Mouse (Mus musculus) liver, embryonic 16.5 days (tissue): ENCODE data around the gene Fbxo48. TPM values are rescaled to one million over a fixed set of nuclear protein-coding genes. Genes with fewer than 3 reads are reported as not detected.

Experiments
- ATAC-seq: fragments of 200-750 bp; cut with Nextera tagmentation; 2 replicates; pipeline ENCODE4 v1.8.0; 2017; ENCODE audit warnings: low read depth, mild to moderate bottlenecking, moderate number of reproducible peaks, moderate library complexity
- H3K27ac ChIP-seq: fragments of 300-500 bp; sonication (generic); 2 replicates; pipeline ENCODE4 v1.5.1; 2014; ENCODE audit warnings: mild to moderate bottlenecking, low read length
- H3K27me3 ChIP-seq: fragments of 300-500 bp; sonication (generic); 2 replicates; pipeline ENCODE4 v1.6.1; 2014; ENCODE audit warnings: low read depth, low read length, mixed read lengths; ENCODE audit not compliant: control insufficient read depth, insufficient read depth
- H3K36me3 ChIP-seq: fragments of 300-500 bp; sonication (generic); 2 replicates; pipeline ENCODE4 v1.6.1; 2014; ENCODE audit warnings: mild to moderate bottlenecking; ENCODE audit not compliant: control insufficient read depth, insufficient read depth
- H3K4me1 ChIP-seq: fragments of 300-500 bp; sonication (generic); 2 replicates; pipeline ENCODE4 v1.6.1; 2014; ENCODE audit warnings: low read depth, low read length, mixed read lengths; ENCODE audit not compliant: control insufficient read depth
- H3K4me2 ChIP-seq: fragments of 300-500 bp; sonication (generic); 2 replicates; pipeline ENCODE4 v1.6.1; 2014; ENCODE audit warnings: low read depth, low read length, mixed read lengths
- H3K4me3 ChIP-seq: fragments of 300-500 bp; sonication (generic); 2 replicates; pipeline ENCODE4 v1.5.1; 2014; ENCODE audit warnings: low read depth, mild to moderate bottlenecking, low read length
- H3K9ac ChIP-seq: fragments of 300-500 bp; sonication (generic); 2 replicates; pipeline ENCODE4 v1.6.1; 2014; ENCODE audit warnings: low read depth, low read length
- H3K9me3 ChIP-seq: fragments of 300-500 bp; sonication (generic); replicated peaks from 2 replicates; pipeline ENCODE4 v1.6.1; 2016; ENCODE audit warnings: low read length; ENCODE audit not compliant: control insufficient read depth
- WGBS: fragments of 180-500 bp; shearing (Covaris S2); extraction: QIAGEN DNeasy Blood & Tissue Kit; methylation state at CpG from one replicate; pipeline ENCODE4 v1.1.7; 2014; ENCODE audit not compliant: insufficient replicate concordance; 5-methylcytosine and 5-hydroxymethylcytosine counted together
- polyA plus RNA-seq: library from polyadenylated mRNA; unstranded; fragments of >200 nt; fragmentation: Nextera tagmentation; extraction: Ambion mirVana; gene quantifications from 2 replicates; pipeline ENCODE4 v1.2.1, GENCODE M21; 2015

Gene Fbxo48
- polyA plus RNA-seq, 1 experiment from 2014 or later: 1.5 TPM

DNA sequence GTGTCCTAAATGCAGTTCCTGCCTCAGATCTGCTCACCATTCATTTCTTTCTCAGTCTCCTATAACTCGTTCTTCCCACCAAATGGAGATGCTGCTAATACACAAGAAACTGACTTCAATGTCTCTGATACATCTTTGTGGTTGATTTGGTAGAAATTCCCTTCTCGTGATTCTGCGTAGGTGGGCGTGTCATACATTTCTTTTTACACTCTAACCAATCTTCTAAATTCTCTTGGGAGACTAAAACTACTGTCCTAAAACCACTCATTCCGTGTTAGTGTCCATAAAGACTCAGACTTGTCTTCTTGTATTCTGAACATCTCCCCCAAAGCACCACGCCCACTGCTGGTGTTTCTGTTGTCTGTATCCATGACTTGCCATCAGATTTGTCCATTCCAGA, 5.9 kb downstream of the Fbxo48 start:
- Histone ChIP-seq H3K9ac (no peak overlapping the region), H3K4me2 (no peak overlapping the region), H3K36me3 (no peaks in the 10 kb centered on the region; the same call in 1 of the 2 replicates), H3K9me3 (no peaks in the 10 kb centered on the region), H3K4me3 (no peak overlapping the region), H3K27ac (peak overlapping the region; percentile 27; the same call in 1 of the 2 replicates), H3K4me1 (peaks cover 9% of the 10 kb centered on the region), H3K27me3 (no peaks in the 10 kb centered on the region)
- no peak for ATAC-seq
- 73% methylated on average over 6 of the region's 6 CpGs for WGBS

DNA sequence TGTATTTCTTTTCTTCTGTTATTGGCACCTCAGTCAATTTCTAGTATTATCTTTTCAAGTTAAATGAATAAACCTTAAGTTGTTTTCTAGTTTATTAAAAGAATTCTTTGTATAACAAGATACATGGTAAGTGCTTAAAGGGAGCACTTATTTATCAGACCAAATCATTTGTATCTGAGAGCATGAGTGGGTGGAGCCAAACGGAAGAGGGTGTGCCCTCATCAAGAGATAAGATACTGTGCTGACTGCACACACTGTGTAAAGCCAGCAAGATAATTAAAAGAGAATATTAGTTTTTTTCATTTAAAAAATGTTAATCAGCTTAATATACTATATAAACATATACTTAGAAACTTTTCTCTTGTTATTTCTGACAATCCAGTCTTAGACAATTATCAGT, 7.3 kb downstream of the Fbxo48 start:
- peak; percentile 89 for ATAC-seq
- 21% methylated on average over 1 of the region's 1 CpGs for WGBS
- H3K9ac ChIP-seq: no peak overlapping the region
- no peak overlapping the region for H3K4me2 ChIP-seq
- no peak overlapping the region for H3K4me3 ChIP-seq
- H3K36me3 ChIP-seq: no peaks in the 10 kb centered on the region
- no peaks in the 10 kb centered on the region for H3K27me3 ChIP-seq
- peaks cover 9% of the 10 kb centered on the region for H3K4me1 ChIP-seq
- no peak overlapping the region for H3K27ac ChIP-seq
- H3K9me3 ChIP-seq: no peaks in the 10 kb centered on the region

DNA sequence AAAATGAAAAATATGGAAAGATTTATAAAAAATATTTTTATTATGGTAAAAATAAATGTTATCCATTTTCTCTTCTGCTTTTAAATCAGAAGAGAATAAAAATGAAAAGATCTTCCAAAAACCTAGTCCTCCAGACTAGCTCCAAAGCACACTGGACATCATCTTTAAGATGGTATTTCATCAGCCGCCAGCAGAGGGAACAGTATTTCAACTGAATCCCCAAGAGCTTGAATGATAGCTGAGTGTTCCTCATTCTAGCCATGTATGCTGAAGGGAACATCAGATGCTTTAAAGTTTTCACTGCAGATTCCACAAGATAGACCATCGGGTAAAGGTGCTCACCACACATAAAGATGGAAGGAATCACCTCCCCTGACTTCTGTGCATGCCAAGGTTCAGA, 16.6 kb downstream of the Fbxo48 start:
- no peaks in the 10 kb centered on the region for H3K9me3 ChIP-seq
- 15% methylated on average over 2 of the region's 2 CpGs for WGBS

DNA sequence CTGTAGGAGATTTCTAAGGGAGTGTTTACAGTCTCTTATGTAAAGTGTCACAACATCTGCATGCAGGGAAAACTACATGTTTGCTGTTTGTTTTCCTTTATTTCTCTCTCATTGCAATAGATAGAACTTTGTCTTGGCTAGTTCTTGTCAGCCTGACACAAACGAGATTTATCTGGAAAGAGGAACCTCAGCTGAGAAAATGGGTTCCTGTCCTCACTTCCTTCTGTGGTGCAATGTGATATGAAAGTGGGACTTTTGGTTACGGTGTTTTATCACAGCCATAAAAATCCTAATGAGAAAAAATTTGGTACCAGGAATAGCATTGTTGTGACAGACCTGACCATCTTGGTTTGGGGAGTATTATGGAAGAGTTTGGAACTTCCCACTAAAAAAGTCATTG, 18.5 kb downstream of the Fbxo48 start:
- no peaks in the 10 kb centered on the region for H3K27me3 ChIP-seq
- ATAC-seq: no peak
- H3K9ac ChIP-seq: no peak overlapping the region
- no peak overlapping the region for H3K27ac ChIP-seq
- 13% methylated on average over 2 of the region's 2 CpGs for WGBS
- H3K4me3 ChIP-seq: no peak overlapping the region
- no peaks in the 10 kb centered on the region for H3K36me3 ChIP-seq
- no peaks in the 10 kb centered on the region for H3K4me1 ChIP-seq
- H3K4me2 ChIP-seq: no peak overlapping the region
- no peaks in the 10 kb centered on the region for H3K9me3 ChIP-seq

More for the DNA sequence above, 16.6 kb downstream of the Fbxo48 start:
- ATAC-seq: no peak
- Histone ChIP-seq H3K9ac (no peak overlapping the region), H3K4me1 (no peaks in the 10 kb centered on the region), H3K27me3 (no peaks in the 10 kb centered on the region), H3K36me3 (no peaks in the 10 kb centered on the region), H3K4me3 (no peak overlapping the region), H3K4me2 (no peak overlapping the region), H3K27ac (no peak overlapping the region)

DNA sequence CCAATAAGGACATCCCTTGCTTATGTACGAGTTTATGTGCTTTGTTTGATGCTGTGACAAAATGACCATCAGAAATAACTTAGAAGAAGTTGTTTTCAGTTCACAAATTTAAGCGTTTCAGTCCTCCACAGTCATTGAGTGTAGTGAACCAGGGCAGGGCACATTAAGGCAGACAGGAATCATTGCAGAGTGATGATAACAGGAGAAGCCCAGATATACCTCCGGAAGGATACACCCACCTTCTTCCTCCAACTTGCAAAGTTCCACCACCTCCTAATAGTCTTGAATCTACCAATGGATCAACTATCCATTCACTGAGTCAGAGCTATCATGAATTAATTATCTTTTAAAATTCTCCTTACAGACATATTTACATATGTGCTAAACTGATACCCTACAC, 20.9 kb downstream of the Fbxo48 start:
- no peaks in the 10 kb centered on the region for H3K27me3 ChIP-seq
- WGBS: 27% methylated on average over 3 of the region's 3 CpGs
- no peak overlapping the region for H3K9ac ChIP-seq
- no peaks in the 10 kb centered on the region for H3K36me3 ChIP-seq
- H3K9me3 ChIP-seq: no peaks in the 10 kb centered on the region
- H3K4me1 ChIP-seq: peaks cover 2% of the 10 kb centered on the region
- ATAC-seq: no peak
- H3K4me2 ChIP-seq: no peak overlapping the region
- no peak overlapping the region for H3K4me3 ChIP-seq
- no peak overlapping the region for H3K27ac ChIP-seq

DNA sequence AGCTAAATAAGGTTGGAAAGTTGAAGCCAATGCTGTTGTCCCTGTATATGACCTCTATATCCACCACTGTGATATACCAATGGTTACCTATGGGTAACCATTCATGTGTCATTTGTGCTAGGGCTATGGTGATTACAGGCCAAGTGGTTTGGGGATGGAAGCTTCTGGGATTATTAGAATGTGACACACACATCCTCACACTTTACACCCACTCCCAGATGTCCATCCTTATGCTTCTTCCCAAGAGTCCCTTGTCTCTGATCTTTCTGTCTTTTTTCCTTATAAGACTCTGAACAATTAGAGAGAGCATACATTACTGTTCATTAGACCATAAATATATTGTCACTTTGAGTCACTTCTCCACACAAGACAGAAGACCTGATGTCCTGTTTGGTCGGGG, 21.9 kb downstream of the Fbxo48 start:
- Histone ChIP-seq H3K4me3 (no peak overlapping the region), H3K27ac (no peak overlapping the region), H3K36me3 (no peaks in the 10 kb centered on the region), H3K4me1 (peaks cover 3% of the 10 kb centered on the region), H3K27me3 (no peaks in the 10 kb centered on the region), H3K4me2 (no peak overlapping the region), H3K9ac (no peak overlapping the region), H3K9me3 (no peaks in the 10 kb centered on the region)
- ATAC-seq: no peak
- 55% methylated on average over 1 of the region's 1 CpGs for WGBS

DNA sequence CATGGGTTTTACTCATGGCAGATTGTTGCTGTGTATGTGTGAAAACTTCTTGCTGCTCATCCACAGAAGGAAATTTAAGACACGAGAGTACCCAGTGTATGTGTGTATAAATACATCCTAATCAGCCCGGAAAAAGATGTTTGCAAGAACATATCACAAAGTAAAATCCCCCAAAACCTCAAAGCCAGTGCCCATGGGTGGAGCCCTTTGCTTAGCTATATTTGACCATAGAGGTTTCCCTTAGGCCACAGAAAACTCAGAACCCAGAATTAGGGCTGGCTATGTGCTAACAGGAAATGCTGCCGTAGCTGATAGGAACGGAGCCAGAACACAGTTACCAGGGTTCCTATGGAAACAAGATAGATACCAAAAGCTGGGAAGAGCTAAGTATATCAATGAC, 25.8 kb downstream of the Fbxo48 start:
- Histone ChIP-seq H3K36me3 (no peaks in the 10 kb centered on the region), H3K4me1 (peaks cover 3% of the 10 kb centered on the region), H3K4me3 (no peak overlapping the region), H3K27me3 (no peaks in the 10 kb centered on the region), H3K27ac (no peak overlapping the region), H3K4me2 (no peak overlapping the region), H3K9me3 (no peaks in the 10 kb centered on the region), H3K9ac (no peak overlapping the region)
- ATAC-seq: peak; percentile 71
- 9% methylated on average over 4 of the region's 4 CpGs for WGBS

DNA sequence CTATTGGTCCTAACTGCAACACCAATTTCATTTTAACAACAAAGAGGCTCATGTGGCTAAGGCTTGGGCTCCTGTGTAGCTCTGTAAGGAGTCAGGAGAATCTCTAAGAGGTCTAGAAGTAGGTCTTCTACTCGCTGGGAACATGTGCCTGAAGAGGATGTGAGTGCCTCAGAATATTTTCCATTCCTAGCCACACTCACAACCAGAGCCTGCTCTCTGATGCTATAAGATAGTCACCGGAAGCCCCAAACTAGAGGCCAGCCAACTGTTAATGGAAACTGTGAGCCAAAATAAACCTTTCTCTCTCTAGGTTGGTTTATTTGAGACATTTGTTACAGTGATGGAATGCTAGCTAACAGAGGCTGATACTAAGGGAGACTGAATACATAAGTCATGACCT, 26.4 kb downstream of the Fbxo48 start:
- H3K27ac ChIP-seq: peak overlapping the region; percentile 18; the same call in 1 of the 2 replicates
- no peaks in the 10 kb centered on the region for H3K9me3 ChIP-seq
- H3K36me3 ChIP-seq: no peaks in the 10 kb centered on the region
- peaks cover 3% of the 10 kb centered on the region for H3K4me1 ChIP-seq
- WGBS: 40% methylated on average over 2 of the region's 2 CpGs
- H3K4me3 ChIP-seq: no peak overlapping the region
- ATAC-seq: no peak
- H3K9ac ChIP-seq: no peak overlapping the region
- H3K4me2 ChIP-seq: no peak overlapping the region
- H3K27me3 ChIP-seq: no peaks in the 10 kb centered on the region

DNA sequence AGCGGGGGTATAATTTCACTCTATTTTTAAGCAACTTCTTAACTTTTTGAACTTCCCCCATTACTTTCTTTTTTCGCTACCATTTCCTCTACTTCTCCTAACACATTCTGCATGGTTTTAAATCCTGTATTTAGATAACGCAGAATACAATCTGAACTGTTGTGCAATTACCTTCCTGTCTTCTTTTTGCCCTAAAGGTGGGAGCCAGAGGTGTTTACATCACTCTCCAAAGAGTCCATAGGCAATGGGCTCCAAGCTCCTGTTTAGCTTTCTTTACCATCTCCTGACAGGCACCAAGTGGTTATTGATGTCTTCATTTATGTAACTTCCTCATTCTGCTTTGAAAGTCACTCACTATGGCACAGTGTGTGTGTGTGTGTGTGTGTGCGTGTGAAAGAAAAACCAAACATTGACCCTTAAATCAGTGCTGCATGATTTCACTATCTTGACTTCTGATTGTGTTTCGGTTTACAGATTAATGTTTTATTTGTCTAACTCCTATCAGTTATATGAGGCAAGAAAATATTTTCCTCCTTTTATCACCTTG, 27.1 kb downstream of the Fbxo48 start:
- H3K4me2 ChIP-seq: no peak overlapping the region
- H3K36me3 ChIP-seq: no peaks in the 10 kb centered on the region
- ATAC-seq: no peak
- H3K27ac ChIP-seq: no peak overlapping the region
- no peaks in the 10 kb centered on the region for H3K9me3 ChIP-seq
- H3K4me1 ChIP-seq: peaks cover 3% of the 10 kb centered on the region
- no peak overlapping the region for H3K9ac ChIP-seq
- no peak overlapping the region for H3K4me3 ChIP-seq
- 45% methylated on average over 5 of the region's 5 CpGs for WGBS
- H3K27me3 ChIP-seq: no peaks in the 10 kb centered on the region
